Mouse (Mus musculus) spleen, adult 2 months (tissue): ENCODE measurements around the gene 1700102P08Rik. TPM values are rescaled to one million over a fixed set of nuclear protein-coding genes. Genes with fewer than 3 reads are reported as not detected.

Experiments
- DNase-seq, 2 experiments: peaks; one replicate each; pipeline versions ENCODE4 v3.0.0 to v3.0.0-alpha.2; 2012 to 2021; ENCODE audit warnings: low spot score in 2 of 2, low read depth in 1 of 2
- H3K27ac ChIP-seq: fragments of 200-500 bp; 2 replicates; pipeline ENCODE4 v1.5.1; 2012; ENCODE audit warnings: low read length, inconsistent platforms; ENCODE audit not compliant: insufficient read depth
- H3K27me3 ChIP-seq: fragments of 200-500 bp; 2 replicates; pipeline ENCODE4 v1.6.1; 2012; ENCODE audit warnings: mild to moderate bottlenecking, moderate library complexity, low read length, inconsistent platforms; ENCODE audit not compliant: control insufficient read depth, insufficient read depth
- H3K36me3 ChIP-seq: fragments of 200-500 bp; 2 replicates; pipeline ENCODE4 v1.6.1; 2012; ENCODE audit warnings: mild to moderate bottlenecking, low read length, inconsistent platforms; ENCODE audit not compliant: control insufficient read depth, insufficient read depth
- H3K4me1 ChIP-seq: fragments of 200-500 bp; 2 replicates; pipeline ENCODE4 v1.6.1; 2011; ENCODE audit warnings: inconsistent platforms; ENCODE audit not compliant: control insufficient read depth, insufficient read depth, insufficient read length
- H3K4me3 ChIP-seq: fragments of 200-500 bp; 2 replicates; pipeline ENCODE4 v1.5.1; 2011; ENCODE audit warnings: mild to moderate bottlenecking, inconsistent platforms; ENCODE audit not compliant: insufficient read depth, insufficient read length; ENCODE audit errors: extremely low read depth
- CTCF ChIP-seq: fragments of 200-500 bp; IDR thresholded peaks from 2 replicates; pipeline ENCODE4 v1.5.1; 2011; ENCODE audit warnings: mild to moderate bottlenecking, inconsistent platforms; ENCODE audit not compliant: insufficient read depth, insufficient read length, insufficient replicate concordance; ENCODE audit errors: extremely low read depth
- POLR2A ChIP-seq: fragments of 200-500 bp; IDR thresholded peaks from 2 replicates; pipeline ENCODE4 v1.6.1; 2011; ENCODE audit warnings: low read depth, low read length, inconsistent platforms
- WGBS: fragments of 180-500 bp; shearing (Covaris S2); methylation state at CpG from one replicate; pipeline ENCODE4 v1.1.7; 2018; 5-methylcytosine and 5-hydroxymethylcytosine counted together
- polyA plus RNA-seq: library from polyadenylated mRNA; depleted of rRNA; stranded (reverse); fragments of >200 nt; gene quantifications from 2 replicates; pipeline ENCODE4 v1.2.3, GENCODE M21; 2012; rRNA removed

1700102P08Rik gene
- polyA plus RNA-seq, result 0.49 and 0.63 TPM in 2 replicates

DNA sequence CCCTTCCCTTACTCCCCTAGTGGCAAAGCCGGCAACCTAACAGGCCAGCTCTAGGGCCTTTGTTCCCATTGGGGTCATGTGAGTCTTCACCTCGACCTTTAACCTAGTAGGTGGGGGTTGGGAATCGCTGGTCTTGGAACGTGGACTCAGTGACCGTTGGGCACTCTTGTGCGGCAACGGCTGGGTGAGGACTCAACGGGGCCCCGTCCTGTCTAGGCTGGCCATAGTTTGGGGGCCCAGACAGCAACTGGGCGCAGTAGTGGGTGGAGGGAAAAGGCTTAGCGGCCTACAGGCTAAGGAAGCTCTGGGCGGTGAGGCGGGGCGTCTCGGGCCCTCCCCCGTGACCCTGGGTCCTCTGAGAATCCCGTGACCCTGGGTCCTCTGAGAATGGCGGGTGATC lies at the start of gene 1700102P08Rik:
TSS of gene 1700102P08Rik (plus strand) at position 130 of the 400 bp plus-strand sequence.
- Histone ChIP-seq H3K27ac (no peak within 1 kb of the TSS), H3K4me3 (no peak within 1 kb of the TSS), H3K4me1 (no peaks in the 10 kb centered on the region), H3K27me3 (no peaks in the 10 kb centered on the region), H3K36me3 (peaks cover 41% of the 10 kb centered on the region)
- DNase-seq, result no peak
- WGBS, result 92% methylated on average over 18 of the region's 18 CpGs
- TF ChIP-seq POLR2A, result no peak
- no peak for TF ChIP-seq CTCF

DNA sequence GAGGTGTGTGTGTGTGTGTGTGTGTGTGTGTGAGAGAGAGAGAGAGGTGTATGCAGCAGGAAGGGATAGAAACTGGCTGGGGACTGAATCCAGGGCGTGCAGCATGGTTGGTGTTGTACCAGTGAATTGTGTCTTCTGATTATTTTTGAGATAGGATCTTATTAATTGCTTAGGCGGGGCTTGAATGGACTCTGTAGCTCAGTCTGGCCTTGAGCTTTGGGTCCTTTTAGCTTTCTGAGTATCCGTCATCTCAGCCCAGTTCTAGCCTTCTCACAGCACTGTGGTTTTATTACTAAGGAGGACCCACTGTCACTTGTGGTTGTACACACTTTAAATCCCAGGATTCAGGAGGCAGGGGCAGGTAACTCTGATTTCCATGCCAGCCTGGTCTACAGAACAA lies 49.3 kb upstream of the 1700102P08Rik start:
- Histone ChIP-seq H3K4me1 (peaks cover 25% of the 10 kb centered on the region; the same call in 1 of the 2 replicates), H3K27me3 (no peaks in the 10 kb centered on the region), H3K4me3 (no peak overlapping the region), H3K36me3 (peaks cover 4% of the 10 kb centered on the region), H3K27ac (peak overlapping the region; percentile 90)
- DNase-seq, result no peak
- no peak for TF ChIP-seq CTCF
- no peak for TF ChIP-seq POLR2A
- WGBS, result 66% methylated on average over 3 of the region's 3 CpGs

DNA sequence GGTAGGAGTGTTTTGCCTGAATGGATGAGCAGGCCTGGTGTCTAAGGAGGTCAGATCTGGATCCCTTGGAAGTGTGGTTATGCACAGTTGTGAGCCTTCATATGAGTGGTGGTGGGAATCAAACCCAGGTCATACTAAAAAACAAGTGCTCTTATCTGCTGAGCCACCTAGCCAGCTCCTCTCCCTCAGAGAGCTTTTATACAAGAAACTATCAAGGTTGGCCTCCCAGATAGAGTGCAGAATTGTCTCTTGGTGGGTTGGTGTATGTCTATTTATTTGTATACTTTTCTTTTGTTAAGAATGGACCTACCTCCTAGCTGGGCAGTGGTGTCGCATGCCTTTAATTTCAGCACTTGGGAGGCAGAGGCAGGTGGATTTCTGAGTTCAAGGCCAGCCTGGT lies 48.8 kb upstream of the 1700102P08Rik start:
- TF ChIP-seq CTCF, result no peak
- H3K4me1 ChIP-seq, result peaks cover 23% of the 10 kb centered on the region
- peak overlapping the region; percentile 29 for H3K27ac ChIP-seq
- H3K36me3 ChIP-seq, result peaks cover 4% of the 10 kb centered on the region
- no peak overlapping the region for H3K4me3 ChIP-seq
- no peak for DNase-seq
- 73% methylated on average over 1 of the region's 1 CpGs for WGBS
- H3K27me3 ChIP-seq, result no peaks in the 10 kb centered on the region

DNA sequence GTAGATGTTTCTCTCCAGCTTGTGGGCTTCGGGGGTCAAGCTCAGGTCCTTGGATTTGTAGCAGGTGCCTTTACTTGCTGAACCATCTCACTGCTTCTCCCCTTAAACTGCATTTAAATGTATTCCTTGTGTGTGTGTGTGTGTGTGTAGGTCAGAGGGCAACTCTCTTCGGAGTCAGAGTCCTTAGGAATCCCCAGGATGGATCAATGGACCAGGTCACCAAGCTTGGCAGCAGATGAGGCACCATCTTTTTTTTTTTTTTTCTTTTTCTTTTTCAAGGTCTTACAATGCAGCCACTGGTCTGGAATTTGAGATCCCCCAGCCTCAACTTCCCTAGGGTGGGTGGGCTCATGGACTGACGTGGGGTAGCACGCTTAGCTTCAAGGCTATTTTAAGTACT lies 48.1 kb upstream of the 1700102P08Rik start:
- no peak for DNase-seq
- no peak for TF ChIP-seq CTCF
- TF ChIP-seq POLR2A, result no peak
- peaks cover 4% of the 10 kb centered on the region for H3K36me3 ChIP-seq
- H3K4me1 ChIP-seq, result peaks cover 26% of the 10 kb centered on the region
- H3K4me3 ChIP-seq, result no peak overlapping the region
- no peaks in the 10 kb centered on the region for H3K27me3 ChIP-seq
- 87% methylated on average over 4 of the region's 4 CpGs for WGBS
- no peak overlapping the region for H3K27ac ChIP-seq

DNA sequence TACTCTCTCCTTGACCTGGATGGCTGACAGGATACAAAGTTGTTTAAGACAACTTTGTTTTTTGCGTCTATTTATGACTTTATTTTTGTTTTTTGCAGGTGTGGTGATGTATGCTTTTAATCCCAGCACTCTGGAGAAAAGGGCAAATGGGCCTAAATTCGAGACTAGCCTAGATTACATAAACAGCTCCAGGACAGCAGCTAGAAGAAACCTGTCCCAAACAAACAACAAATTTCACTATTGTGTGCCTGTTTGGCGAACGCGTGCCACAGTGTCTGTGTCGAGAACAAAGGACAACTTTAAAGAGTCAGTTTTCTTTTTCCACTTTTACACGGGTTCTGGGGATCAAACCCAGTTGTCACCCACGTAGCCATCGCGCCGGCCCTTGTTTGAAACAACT lies 45.6 kb upstream of the 1700102P08Rik start:
- no peak for TF ChIP-seq POLR2A
- no peak for TF ChIP-seq CTCF
- DNase-seq, result no peak
- 2% methylated on average over 11 of the region's 11 CpGs for WGBS
- peaks cover 13% of the 10 kb centered on the region for H3K36me3 ChIP-seq
- H3K27ac ChIP-seq, result peak overlapping the region; percentile 90
- peaks cover 17% of the 10 kb centered on the region for H3K4me1 ChIP-seq
- H3K4me3 ChIP-seq, result peak overlapping the region; percentile 94
- no peaks in the 10 kb centered on the region for H3K27me3 ChIP-seq

DNA sequence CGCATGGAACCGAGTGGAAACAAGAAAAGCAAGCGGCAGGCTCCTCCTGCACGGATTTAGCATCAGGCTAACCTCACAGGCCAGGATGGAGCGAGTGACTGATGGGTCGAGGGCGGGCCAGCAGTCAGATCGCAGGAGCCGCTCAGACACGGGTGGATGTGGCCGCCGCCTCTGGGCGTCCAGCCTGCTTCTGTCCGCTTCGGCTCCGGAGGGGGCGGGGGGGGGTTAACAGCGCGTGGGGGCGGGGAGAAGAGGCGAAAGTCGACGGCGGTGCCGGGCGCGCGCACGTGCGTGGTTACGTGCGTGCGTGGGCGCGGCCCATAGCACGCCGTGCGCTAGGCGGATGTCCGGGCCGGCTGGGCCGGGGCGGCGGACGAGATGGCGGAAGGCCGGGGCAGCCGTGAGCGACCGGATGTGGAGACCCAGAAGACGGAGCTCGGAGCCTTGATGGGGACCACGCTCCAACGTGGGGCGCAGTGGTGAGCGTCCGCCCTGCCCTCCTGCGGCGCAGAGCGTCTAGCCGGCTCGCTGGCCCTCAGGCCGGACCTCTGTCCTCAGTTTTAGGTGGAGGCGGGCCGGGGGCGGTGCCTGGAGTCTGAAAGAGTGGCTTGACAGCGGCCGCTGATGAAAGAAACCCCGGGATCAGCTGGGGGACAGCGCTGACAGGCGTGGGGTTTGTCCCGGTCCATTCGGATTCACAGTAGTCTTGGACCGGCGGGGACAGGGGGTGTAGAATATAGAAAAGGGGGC lies 44.9 kb upstream of the 1700102P08Rik start, which contains the start of gene Usp4:
TSS of gene Usp4 (plus strand) at position 314 of the 750 bp plus-strand sequence.
- H3K4me1 ChIP-seq, result peaks cover 15% of the 10 kb centered on the region
- under 1% methylated on average over 73 of the region's 75 CpGs for WGBS
- peak within 1 kb of the TSS; percentile 98 for H3K27ac ChIP-seq
- H3K4me3 ChIP-seq, result peak within 1 kb of the TSS; percentile 100
- peak; percentile 68 for TF ChIP-seq POLR2A
- TF ChIP-seq CTCF, result no peak
- no peaks in the 10 kb centered on the region for H3K27me3 ChIP-seq
- peak; percentile 74 to 84 for DNase-seq
- peaks cover 19% of the 10 kb centered on the region for H3K36me3 ChIP-seq

DNA sequence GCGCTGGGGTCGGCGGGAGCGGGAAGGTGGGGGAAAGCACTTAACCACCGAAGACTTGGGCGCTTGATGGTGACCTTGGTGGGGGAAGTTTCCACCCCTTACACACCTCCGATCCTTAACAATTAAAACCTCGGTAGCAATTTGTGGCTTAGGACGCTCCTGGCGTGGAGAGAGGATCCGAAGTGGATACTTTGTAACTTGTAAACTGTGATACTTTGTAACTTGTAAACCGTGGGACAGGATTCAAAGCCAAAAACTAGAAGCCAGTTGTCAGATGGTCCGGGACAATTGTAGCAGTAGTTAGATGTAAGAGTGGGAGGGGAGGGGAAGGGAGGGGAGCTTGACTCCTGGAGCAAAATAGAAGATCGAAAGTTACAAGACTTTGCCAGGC lies 44.3 kb upstream of the 1700102P08Rik start:
- Histone ChIP-seq H3K4me1 (peaks cover 10% of the 10 kb centered on the region), H3K36me3 (peaks cover 24% of the 10 kb centered on the region), H3K27ac (peak overlapping the region; percentile 98), H3K27me3 (no peaks in the 10 kb centered on the region), H3K4me3 (peak overlapping the region; percentile 100)
- DNase-seq, result no peak
- TF ChIP-seq CTCF (no peak), POLR2A (no peak)
- under 1% methylated on average over 14 of the region's 14 CpGs for WGBS
